Mouse (Mus musculus) lung, embryonic 14.5 days (tissue): ENCODE results near the gene Saxo2. TPM values are rescaled to one million over a fixed set of nuclear protein-coding genes. Genes with fewer than 3 reads are reported as not detected.

Source experiments
- ATAC-seq: fragments of 200-750 bp; cut with Nextera tagmentation; 2 replicates; pipeline ENCODE4 v1.8.0; 2017; ENCODE audit warnings: mild to moderate bottlenecking, moderate TSS enrichment, moderate library complexity; ENCODE audit not compliant: insufficient read depth
- DNase-seq: peaks from one replicate; pipeline ENCODE4 v3.0.0-alpha.2; 2015
- H3K27ac ChIP-seq: fragments of 300-500 bp; sonication (generic); 2 replicates; pipeline ENCODE4 v1.5.1; 2014; ENCODE audit warnings: low read depth, mild to moderate bottlenecking, moderate library complexity
- H3K27me3 ChIP-seq: fragments of 300-500 bp; sonication (generic); 2 replicates; pipeline ENCODE4 v1.6.1; 2014; ENCODE audit warnings: low read length, control low read depth; ENCODE audit not compliant: insufficient read depth
- H3K36me3 ChIP-seq: fragments of 300-500 bp; sonication (generic); 2 replicates; pipeline ENCODE4 v1.6.1; 2014; ENCODE audit warnings: control low read depth; ENCODE audit not compliant: insufficient read depth
- H3K4me1 ChIP-seq: fragments of 300-500 bp; sonication (generic); 2 replicates; pipeline ENCODE4 v1.6.1; 2014; ENCODE audit warnings: antibody characterized with exemption, control low read depth; ENCODE audit not compliant: insufficient read depth
- H3K4me2 ChIP-seq: fragments of 300-500 bp; sonication (generic); 2 replicates; pipeline ENCODE4 v1.6.1; 2014; ENCODE audit warnings: mild to moderate bottlenecking
- H3K4me3 ChIP-seq: fragments of 300-500 bp; sonication (generic); 2 replicates; pipeline ENCODE4 v1.5.1; 2014; ENCODE audit warnings: low read depth, low read length
- H3K9ac ChIP-seq: fragments of 300-500 bp; sonication (generic); 2 replicates; pipeline ENCODE4 v1.6.1; 2014
- H3K9me3 ChIP-seq: fragments of 300-500 bp; sonication (generic); 2 replicates; pipeline ENCODE4 v1.6.1; 2016; ENCODE audit warnings: low read depth, low read length, control low read depth
- CTCF ChIP-seq: IDR thresholded peaks from 2 replicates; pipeline ENCODE4 v1.5.1; 2016; ENCODE audit warnings: antibody characterized with exemption, low read depth
- WGBS: fragments of 180-500 bp; shearing (Covaris S2); extraction: QIAGEN DNeasy Blood & Tissue Kit; methylation state at CpG from one replicate; pipeline ENCODE4 v1.1.7; 2014; 5-methylcytosine and 5-hydroxymethylcytosine counted together
- polyA plus RNA-seq: library from polyadenylated mRNA; unstranded; fragments of >200 nt; fragmentation: Nextera tagmentation; extraction: Ambion mirVana; gene quantifications from 2 replicates; pipeline ENCODE4 v1.2.1, GENCODE M21; 2014

Gene Saxo2
- polyA plus RNA-seq, 1 experiment from 2014 or later = 3.9 TPM

GRCm38 (mm10) chr7:82602008-82602407 lies 46.3 kb downstream of the Saxo2 start:
- no peak overlapping the region for H3K4me2 ChIP-seq
- 0 out of 2 replicates have a peak, but pooled peaks cover 4% of the 10 kb centered on the region for H3K4me1 ChIP-seq
- H3K9ac ChIP-seq = no peak overlapping the region
- TF ChIP-seq CTCF = no peak
- H3K36me3 ChIP-seq = no peaks in the 10 kb centered on the region
- DNase-seq (no peak), ATAC-seq (no peak)
- H3K27ac ChIP-seq = no peak overlapping the region
- H3K9me3 ChIP-seq = no peaks in the 10 kb centered on the region
- H3K4me3 ChIP-seq = no peak overlapping the region
- no peaks in the 10 kb centered on the region for H3K27me3 ChIP-seq
- 77% methylated on average over 4 of the region's 4 CpGs for WGBS

GRCm38 (mm10) chr7:82590931-82591330 lies 57.4 kb downstream of the Saxo2 start:
- H3K9ac ChIP-seq = no peak overlapping the region
- DNase-seq (no peak), ATAC-seq (no peak)
- no peak overlapping the region for H3K4me2 ChIP-seq
- 63% methylated on average over 6 of the region's 6 CpGs for WGBS
- TF ChIP-seq CTCF = no peak
- no peaks in the 10 kb centered on the region for H3K9me3 ChIP-seq
- H3K27ac ChIP-seq = no peak overlapping the region
- no peaks in the 10 kb centered on the region for H3K27me3 ChIP-seq
- H3K4me1 ChIP-seq = no peaks in the 10 kb centered on the region
- H3K4me3 ChIP-seq = no peak overlapping the region
- H3K36me3 ChIP-seq = no peaks in the 10 kb centered on the region

Other genes with a start within 250 kb of the Saxo2 start
- gene Efl1, start 86 bp upstream of the Saxo2 start, polyA plus RNA-seq = 24.4 and 30.1 TPM in 2 replicates
- 17.4 and 17.6 TPM in 2 replicates for gene Mex3b, start 218.8 kb upstream of the Saxo2 start, polyA plus RNA-seq